Mouse (Mus musculus) kidney, adult 2 months (tissue): ENCODE measurements around the gene Myh14. TPM values are rescaled to one million over a fixed set of nuclear protein-coding genes. Genes with fewer than 3 reads are reported as not detected.
"Not testable (repeated sequence)": the region's sequence is repeated elsewhere in the genome, so short reads cannot be mapped to it uniquely, and the experiment has no call there.

Experiments
- DNase-seq: peaks from one replicate; pipeline ENCODE4 v3.0.0; 2021
- H3K27ac ChIP-seq: fragments of 200-500 bp; 2 replicates; pipeline ENCODE4 v1.5.1; 2012; ENCODE audit warnings: low read depth, low read length, control low read depth, inconsistent platforms; ENCODE audit not compliant: insufficient read depth
- H3K27me3 ChIP-seq: fragments of 200-500 bp; replicated peaks from 2 replicates; pipeline ENCODE4 v1.6.1; 2012; ENCODE audit warnings: mild to moderate bottlenecking, moderate library complexity, low read length, inconsistent platforms; ENCODE audit not compliant: control insufficient read depth, insufficient read depth
- H3K36me3 ChIP-seq: fragments of 200-500 bp; 2 replicates; pipeline ENCODE4 v1.6.1; 2012; ENCODE audit warnings: mild to moderate bottlenecking, moderate library complexity, low read length, inconsistent platforms; ENCODE audit not compliant: control insufficient read depth, insufficient read depth
- H3K4me1 ChIP-seq: fragments of 200-500 bp; 2 replicates; pipeline ENCODE4 v1.6.1; 2011; ENCODE audit warnings: low read length; ENCODE audit not compliant: control insufficient read depth, insufficient read depth
- H3K4me3 ChIP-seq: fragments of 200-500 bp; 2 replicates; pipeline ENCODE4 v1.5.1; 2011; ENCODE audit warnings: mild to moderate bottlenecking, low read depth, low read length, control low read depth; ENCODE audit not compliant: insufficient read depth
- CTCF ChIP-seq: fragments of 200-500 bp; conservative IDR thresholded peaks from 2 replicates; pipeline ENCODE4 v1.5.1; 2011; ENCODE audit warnings: low read depth, mild to moderate bottlenecking, control low read depth, low read length, moderate library complexity, mixed read lengths; ENCODE audit not compliant: insufficient read depth, insufficient read length
- POLR2A ChIP-seq: fragments of 200-500 bp; IDR thresholded peaks from one replicate; pipeline ENCODE4 v1.6.1; 2011; ENCODE audit warnings: low read depth, low read length, control low read depth
- WGBS: fragments of 180-500 bp; shearing (Covaris S2); methylation state at CpG from one replicate; pipeline ENCODE4 v1.1.7; 2018; 5-methylcytosine and 5-hydroxymethylcytosine counted together
- polyA plus RNA-seq: library from polyadenylated mRNA; depleted of rRNA; stranded (reverse); fragments of >200 nt; gene quantifications from 2 replicates; pipeline ENCODE4 v1.2.3, GENCODE M21; 2012; rRNA removed

Gene Myh14
- polyA plus RNA-seq, result 8.5 and 12.4 TPM in 2 replicates

- 1% methylated on average over 23 of the region's 23 CpGs for WGBS
- Histone ChIP-seq H3K36me3 (no peaks in the 10 kb centered on the region), H3K27ac (no peak within 1 kb of the TSS), H3K4me3 (peak within 1 kb of the TSS; percentile 33; the same call in 1 of the 2 replicates), H3K27me3 (no peaks in the 10 kb centered on the region), H3K4me1 (no peaks in the 10 kb centered on the region)
- TF ChIP-seq POLR2A (no peak), CTCF (no peak)
- DNase-seq, result peak; percentile 97
Measured at GRCm38 (mm10) chr7:44670803-44671202, at the start of gene Myh14. Gene Myh14 (minus strand): TSS chr7:44670843.

- Histone ChIP-seq H3K4me3 (no peak overlapping the region), H3K36me3 (no peaks in the 10 kb centered on the region), H3K4me1 (no peaks in the 10 kb centered on the region), H3K27me3 (no peaks in the 10 kb centered on the region), H3K27ac (no peak overlapping the region)
- 77% methylated on average over 5 of the region's 5 CpGs for WGBS
- TF ChIP-seq CTCF (no peak), POLR2A (no peak)
- DNase-seq, result no peak
Measured at GRCm38 (mm10) chr7:44709881-44710280, 39.2 kb upstream of the Myh14 start.

- TF ChIP-seq CTCF, result no peak
- TF ChIP-seq POLR2A, result no peak
- no peaks in the 10 kb centered on the region for H3K27me3 ChIP-seq
- WGBS, result 77% methylated on average over 14 of the region's 14 CpGs
- no peaks in the 10 kb centered on the region for H3K4me1 ChIP-seq
- H3K4me3 ChIP-seq, result no peak within 1 kb of the TSS
- DNase-seq, result no peak
- H3K27ac ChIP-seq, result no peak within 1 kb of the TSS
- H3K36me3 ChIP-seq, result no peaks in the 10 kb centered on the region
Measured at GRCm38 (mm10) chr7:44708574-44708973, 37.9 kb upstream of the Myh14 start, which contains the start of gene Izumo2. Gene Izumo2 (plus strand): TSS chr7:44708742.

GRCm38 (mm10) chr7:44708093-44708492, 37.5 kb upstream of the Myh14 start:
- H3K27ac ChIP-seq, DNase-seq, H3K27me3 ChIP-seq, H3K36me3 ChIP-seq, H3K4me1 ChIP-seq, H3K4me3 ChIP-seq: not testable (repeated sequence)
- 71% methylated on average over 6 of the region's 6 CpGs for WGBS

- H3K27me3 ChIP-seq, result no peaks in the 10 kb centered on the region
- DNase-seq, result no peak
- H3K27ac ChIP-seq, result no peak overlapping the region
- H3K4me3 ChIP-seq, result no peak overlapping the region
- H3K36me3 ChIP-seq, result no peaks in the 10 kb centered on the region
- WGBS, result 92% methylated on average over 5 of the region's 5 CpGs
- no peak for TF ChIP-seq CTCF
- no peak for TF ChIP-seq POLR2A
- no peaks in the 10 kb centered on the region for H3K4me1 ChIP-seq
Measured at GRCm38 (mm10) chr7:44707169-44707675, 36.6 kb upstream of the Myh14 start.

- H3K27ac ChIP-seq, result no peak overlapping the region
- TF ChIP-seq POLR2A (no peak), CTCF (no peak)
- no peak for DNase-seq
- no peak overlapping the region for H3K4me3 ChIP-seq
- H3K27me3 ChIP-seq, result no peaks in the 10 kb centered on the region
- no peaks in the 10 kb centered on the region for H3K4me1 ChIP-seq
- H3K36me3 ChIP-seq, result no peaks in the 10 kb centered on the region
Measured at GRCm38 (mm10) chr7:44706322-44706721, 35.7 kb upstream of the Myh14 start.

- H3K36me3 ChIP-seq, result no peaks in the 10 kb centered on the region
- H3K27ac ChIP-seq, result no peak overlapping the region
- TF ChIP-seq CTCF (no peak), POLR2A (no peak)
- H3K4me1 ChIP-seq, result no peaks in the 10 kb centered on the region
- WGBS, result 92% methylated on average over 4 of the region's 4 CpGs
- no peak overlapping the region for H3K4me3 ChIP-seq
- H3K27me3 ChIP-seq, result no peaks in the 10 kb centered on the region
- no peak for DNase-seq
Measured at GRCm38 (mm10) chr7:44705086-44705485, 34.4 kb upstream of the Myh14 start.

- H3K27me3 ChIP-seq, result no peaks in the 10 kb centered on the region
- H3K4me1 ChIP-seq, result no peaks in the 10 kb centered on the region
- no peak overlapping the region for H3K4me3 ChIP-seq
- WGBS, result 61% methylated on average over 3 of the region's 3 CpGs
- no peaks in the 10 kb centered on the region for H3K36me3 ChIP-seq
- peak; percentile 57 for DNase-seq
- H3K27ac ChIP-seq, result no peak overlapping the region
- TF ChIP-seq POLR2A, result no peak
- TF ChIP-seq CTCF, result peak; percentile 64
Measured at GRCm38 (mm10) chr7:44704363-44704762, 33.7 kb upstream of the Myh14 start.
